Mouse (Mus musculus) lung, embryonic 14.5 days (tissue): ENCODE data around the gene Prkca. TPM values are rescaled to one million over a fixed set of nuclear protein-coding genes. Genes with fewer than 3 reads are reported as not detected.

ENCODE experiments used
- ATAC-seq: fragments of 200-750 bp; cut with Nextera tagmentation; 2 replicates; pipeline ENCODE4 v1.8.0; 2017; ENCODE audit warnings: mild to moderate bottlenecking, moderate TSS enrichment, moderate library complexity; ENCODE audit not compliant: insufficient read depth
- DNase-seq: peaks from one replicate; pipeline ENCODE4 v3.0.0-alpha.2; 2015
- H3K27ac ChIP-seq: fragments of 300-500 bp; sonication (generic); 2 replicates; pipeline ENCODE4 v1.5.1; 2014; ENCODE audit warnings: low read depth, mild to moderate bottlenecking, moderate library complexity
- H3K27me3 ChIP-seq: fragments of 300-500 bp; sonication (generic); 2 replicates; pipeline ENCODE4 v1.6.1; 2014; ENCODE audit warnings: low read length, control low read depth; ENCODE audit not compliant: insufficient read depth
- H3K36me3 ChIP-seq: fragments of 300-500 bp; sonication (generic); 2 replicates; pipeline ENCODE4 v1.6.1; 2014; ENCODE audit warnings: control low read depth; ENCODE audit not compliant: insufficient read depth
- H3K4me1 ChIP-seq: fragments of 300-500 bp; sonication (generic); 2 replicates; pipeline ENCODE4 v1.6.1; 2014; ENCODE audit warnings: antibody characterized with exemption, control low read depth; ENCODE audit not compliant: insufficient read depth
- H3K4me2 ChIP-seq: fragments of 300-500 bp; sonication (generic); 2 replicates; pipeline ENCODE4 v1.6.1; 2014; ENCODE audit warnings: mild to moderate bottlenecking
- H3K4me3 ChIP-seq: fragments of 300-500 bp; sonication (generic); 2 replicates; pipeline ENCODE4 v1.5.1; 2014; ENCODE audit warnings: low read depth, low read length
- H3K9ac ChIP-seq: fragments of 300-500 bp; sonication (generic); 2 replicates; pipeline ENCODE4 v1.6.1; 2014
- H3K9me3 ChIP-seq: fragments of 300-500 bp; sonication (generic); 2 replicates; pipeline ENCODE4 v1.6.1; 2016; ENCODE audit warnings: low read depth, low read length, control low read depth
- CTCF ChIP-seq: IDR thresholded peaks from 2 replicates; pipeline ENCODE4 v1.5.1; 2016; ENCODE audit warnings: antibody characterized with exemption, low read depth
- WGBS: fragments of 180-500 bp; shearing (Covaris S2); extraction: QIAGEN DNeasy Blood & Tissue Kit; methylation state at CpG from one replicate; pipeline ENCODE4 v1.1.7; 2014; 5-methylcytosine and 5-hydroxymethylcytosine counted together
- polyA plus RNA-seq: library from polyadenylated mRNA; unstranded; fragments of >200 nt; fragmentation: Nextera tagmentation; extraction: Ambion mirVana; gene quantifications from 2 replicates; pipeline ENCODE4 v1.2.1, GENCODE M21; 2014

The Prkca gene
- polyA plus RNA-seq, 1 experiment from 2014 or later, result 11.8 TPM

DNA sequence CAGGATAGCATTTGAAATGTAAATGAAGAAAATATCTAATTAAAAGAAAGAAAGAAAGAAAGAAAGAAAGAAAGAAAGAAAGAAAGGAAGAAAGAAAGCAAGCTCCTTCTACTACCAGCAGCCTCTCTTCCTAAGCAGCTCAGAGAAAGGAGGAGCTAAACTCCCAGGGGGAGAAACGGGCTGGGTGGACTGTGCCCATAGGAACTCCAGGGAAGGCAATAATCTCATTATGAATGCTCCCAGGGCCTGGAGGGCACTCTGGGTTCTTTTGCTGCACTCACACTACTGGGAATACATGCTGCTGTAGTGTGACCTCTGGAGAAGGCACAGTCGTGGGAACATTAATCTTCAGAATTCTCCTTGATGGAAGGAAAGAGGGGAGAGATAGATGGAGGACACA is 107.5 kb downstream of the Prkca start:
- H3K4me3 ChIP-seq, result no peak overlapping the region
- ATAC-seq (no peak), DNase-seq (no peak)
- no peak overlapping the region for H3K27ac ChIP-seq
- no peak overlapping the region for H3K4me2 ChIP-seq
- H3K4me1 ChIP-seq, result no peaks in the 10 kb centered on the region
- 13% methylated on average over 2 of the region's 2 CpGs for WGBS
- H3K9ac ChIP-seq, result no peak overlapping the region
- no peaks in the 10 kb centered on the region for H3K36me3 ChIP-seq
- H3K27me3 ChIP-seq, result no peaks in the 10 kb centered on the region
- no peaks in the 10 kb centered on the region for H3K9me3 ChIP-seq
- no peak for TF ChIP-seq CTCF

- Histone ChIP-seq H3K36me3 (no peaks in the 10 kb centered on the region), H3K9me3 (no peaks in the 10 kb centered on the region), H3K4me3 (no peak overlapping the region), H3K27me3 (no peaks in the 10 kb centered on the region), H3K4me2 (no peak overlapping the region), H3K27ac (no peak overlapping the region), H3K9ac (no peak overlapping the region), H3K4me1 (no peaks in the 10 kb centered on the region)
- TF ChIP-seq CTCF, result no peak
- 62% methylated on average over 5 of the region's 5 CpGs for WGBS
- DNase-seq (no peak), ATAC-seq (no peak)
Measured at GRCm38 (mm10) chr11:108235081-108235703, 108.5 kb downstream of the Prkca start.

DNA sequence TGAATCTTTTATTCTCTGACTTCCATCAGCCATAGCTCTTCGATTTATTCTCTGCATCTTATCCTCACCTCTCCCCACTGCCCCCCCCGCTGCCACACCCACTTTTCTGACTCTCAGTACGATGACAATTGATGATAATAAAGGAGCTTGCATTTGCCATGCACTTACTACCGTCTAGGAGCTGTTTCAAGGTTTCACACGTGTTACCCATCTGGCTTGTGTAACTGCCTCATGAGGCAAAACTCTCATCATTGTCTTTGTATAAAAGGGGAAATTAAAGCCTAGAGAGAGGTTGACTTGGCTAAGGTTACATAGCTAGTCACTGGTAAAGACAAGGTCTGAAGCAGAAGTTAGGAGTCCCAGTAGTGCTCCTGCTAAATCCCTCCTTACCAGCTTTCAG is 110.7 kb downstream of the Prkca start:
- Histone ChIP-seq H3K27me3 (no peaks in the 10 kb centered on the region), H3K9ac (no peak overlapping the region), H3K36me3 (no peaks in the 10 kb centered on the region), H3K4me3 (no peak overlapping the region), H3K4me2 (no peak overlapping the region), H3K4me1 (no peaks in the 10 kb centered on the region), H3K27ac (no peak overlapping the region), H3K9me3 (no peaks in the 10 kb centered on the region)
- no peak for TF ChIP-seq CTCF
- WGBS, result 69% methylated on average over 5 of the region's 5 CpGs
- DNase-seq (no peak), ATAC-seq (no peak)

DNA sequence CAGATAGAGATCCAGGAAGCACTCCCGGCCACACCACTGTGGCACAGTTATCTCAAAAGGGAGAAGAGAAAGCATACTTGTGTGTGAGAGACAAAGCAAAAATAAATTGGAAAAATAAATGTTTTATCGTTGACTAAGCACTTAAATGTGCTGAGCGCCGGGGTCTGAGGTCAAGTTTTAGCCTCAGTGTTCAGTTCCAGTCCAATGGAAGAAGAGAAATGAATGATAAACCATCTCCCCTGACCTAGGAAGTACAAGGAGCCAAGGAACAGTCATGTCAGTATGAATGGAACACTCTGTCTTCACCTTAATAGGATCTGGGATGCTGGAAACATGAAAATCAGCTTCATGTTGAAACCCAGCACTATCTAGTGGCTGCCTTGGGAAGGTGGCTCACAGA is 113.6 kb downstream of the Prkca start:
- Histone ChIP-seq H3K9me3 (no peaks in the 10 kb centered on the region), H3K4me3 (no peak overlapping the region), H3K9ac (no peak overlapping the region), H3K36me3 (no peaks in the 10 kb centered on the region), H3K4me1 (peaks cover under 1% of the 10 kb centered on the region; the same call in 1 of the 2 replicates), H3K27ac (no peak overlapping the region), H3K27me3 (no peaks in the 10 kb centered on the region), H3K4me2 (no peak overlapping the region)
- WGBS, result 84% methylated on average over 4 of the region's 4 CpGs
- TF ChIP-seq CTCF, result no peak
- ATAC-seq, result no peak
- no peak for DNase-seq

- DNase-seq (no peak), ATAC-seq (no peak)
- Histone ChIP-seq H3K27me3 (no peaks in the 10 kb centered on the region), H3K9ac (no peak overlapping the region), H3K4me3 (no peak overlapping the region), H3K9me3 (no peaks in the 10 kb centered on the region), H3K4me2 (no peak overlapping the region), H3K36me3 (no peaks in the 10 kb centered on the region), H3K4me1 (peaks cover 7% of the 10 kb centered on the region), H3K27ac (no peak overlapping the region)
- TF ChIP-seq CTCF, result no peak
- WGBS, result 63% methylated on average over 8 of the region's 8 CpGs
Measured at GRCm38 (mm10) chr11:108229176-108229946, 114.4 kb downstream of the Prkca start.

GRCm38 (mm10) chr11:108228497-108228896 is 115.2 kb downstream of the Prkca start:
- ATAC-seq (no peak), DNase-seq (no peak)
- H3K9ac ChIP-seq, result no peak overlapping the region
- H3K36me3 ChIP-seq, result no peaks in the 10 kb centered on the region
- no peaks in the 10 kb centered on the region for H3K27me3 ChIP-seq
- no peak for TF ChIP-seq CTCF
- no peaks in the 10 kb centered on the region for H3K9me3 ChIP-seq
- peaks cover 10% of the 10 kb centered on the region for H3K4me1 ChIP-seq
- 70% methylated on average over 4 of the region's 4 CpGs for WGBS
- no peak overlapping the region for H3K27ac ChIP-seq
- H3K4me2 ChIP-seq, result no peak overlapping the region
- no peak overlapping the region for H3K4me3 ChIP-seq

GRCm38 (mm10) chr11:108226248-108226647 is 117.5 kb downstream of the Prkca start:
- Histone ChIP-seq H3K9ac (no peak overlapping the region), H3K4me3 (no peak overlapping the region), H3K9me3 (no peaks in the 10 kb centered on the region), H3K27me3 (no peaks in the 10 kb centered on the region), H3K4me2 (no peak overlapping the region), H3K4me1 (peaks cover 22% of the 10 kb centered on the region), H3K36me3 (no peaks in the 10 kb centered on the region), H3K27ac (no peak overlapping the region)
- ATAC-seq (no peak), DNase-seq (no peak)
- WGBS, result 88% methylated on average over 5 of the region's 5 CpGs
- TF ChIP-seq CTCF, result no peak
